Mouse (Mus musculus): ENCODE data around the gene Amot.

DNA sequence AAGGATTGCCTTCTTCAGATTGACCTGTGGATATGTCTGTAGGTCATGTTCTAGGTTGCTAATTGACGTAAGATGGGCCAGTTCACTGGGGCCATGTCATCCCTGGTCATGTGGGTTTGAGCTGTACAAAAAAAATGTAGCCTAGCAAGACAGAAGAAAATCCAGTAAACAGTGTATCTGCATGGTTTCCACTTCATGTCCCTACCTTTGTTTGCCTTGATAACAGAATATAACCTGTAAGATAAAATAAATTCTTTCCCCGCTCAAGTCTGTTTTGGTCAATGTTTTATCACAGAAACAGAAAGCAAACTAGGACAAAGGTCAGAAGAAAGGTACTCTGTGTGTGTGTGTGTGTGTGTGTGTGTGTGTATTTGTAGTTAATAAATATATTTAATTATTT lies 63.5 kb downstream of the Amot start:
- TF ChIP-seq CTCF (IDR thresholded peaks at IDR 0.05; ENCODE audit: low read depth): no peak
- TF ChIP-seq EP300 (optimal IDR thresholded peaks at IDR 0.05): no peak
